Mouse (Mus musculus): ENCODE data around the gene Zbtb7b. TPM values are rescaled to one million over a fixed set of nuclear protein-coding genes. Genes with fewer than 3 reads are reported as not detected.

Gene Zbtb7b
- polyA plus RNA-seq, 1 experiment from 2014 or later, result 1.8 TPM

DNA sequence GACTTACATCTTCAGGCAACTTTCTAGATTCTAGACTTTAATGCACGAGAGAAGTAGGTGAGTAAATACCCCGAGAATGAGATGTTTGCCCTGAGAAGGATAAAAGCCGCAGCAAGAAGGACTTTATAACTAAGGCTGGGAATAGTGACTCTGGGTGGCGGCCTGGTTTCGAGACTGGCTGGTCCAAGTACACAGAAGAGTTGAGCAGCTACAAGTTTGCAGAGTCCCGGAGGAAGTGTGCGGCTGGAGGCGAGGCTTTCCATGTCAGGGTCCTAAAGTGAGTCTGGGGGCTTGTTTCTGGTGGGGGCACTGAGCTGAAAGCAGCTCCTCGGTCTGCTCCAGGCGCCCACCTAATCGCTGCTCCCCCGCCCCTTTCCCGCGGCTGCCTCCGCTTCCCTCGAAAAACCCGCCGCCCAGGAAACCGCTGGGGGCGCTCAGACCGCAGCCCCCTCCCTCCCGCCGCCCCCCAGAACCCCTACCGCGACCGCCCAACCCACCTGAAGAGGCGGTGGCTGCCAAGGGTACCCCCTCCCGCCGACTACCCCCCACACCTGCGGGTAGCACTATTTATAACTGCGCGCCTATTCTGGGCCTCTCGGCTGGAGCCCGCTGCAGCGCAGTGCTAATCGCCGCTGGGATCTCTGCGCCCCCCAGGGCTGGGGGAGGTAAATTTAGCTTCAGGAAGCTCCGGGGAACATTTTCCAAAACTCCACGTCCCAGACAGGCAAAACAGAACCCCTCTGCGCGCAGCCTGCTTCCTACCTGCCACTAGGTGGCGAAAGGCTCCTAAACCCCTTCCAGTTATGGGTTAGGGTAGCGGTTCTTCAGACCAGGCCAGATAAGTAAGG, 1.5 kb upstream of the Zbtb7b start:
- Histone ChIP-seq H3K9me3 (replicated peaks) (no peaks in the 10 kb centered on the region), H3K4me2 (peak overlapping the region; percentile 94), H3K36me3 (0 out of 2 replicates have a peak, but pooled peaks cover 5% of the 10 kb centered on the region), H3K4me3 (replicated peaks) (peak overlapping the region; percentile 65), H3K27me3 (peaks cover 26% of the 10 kb centered on the region), H3K27ac (peak overlapping the region; percentile 39; the same call in 1 of the 2 replicates), H3K4me1 (replicated peaks) (peaks cover 56% of the 10 kb centered on the region), H3K9ac (peak overlapping the region; percentile 78)
- WGBS (ENCODE audit: insufficient replicate concordance), result under 1% methylated on average over 43 of the region's 44 CpGs
- DNase-seq, result peak; percentile 58
- ATAC-seq (ENCODE audit: low read depth), result no peak

DNA sequence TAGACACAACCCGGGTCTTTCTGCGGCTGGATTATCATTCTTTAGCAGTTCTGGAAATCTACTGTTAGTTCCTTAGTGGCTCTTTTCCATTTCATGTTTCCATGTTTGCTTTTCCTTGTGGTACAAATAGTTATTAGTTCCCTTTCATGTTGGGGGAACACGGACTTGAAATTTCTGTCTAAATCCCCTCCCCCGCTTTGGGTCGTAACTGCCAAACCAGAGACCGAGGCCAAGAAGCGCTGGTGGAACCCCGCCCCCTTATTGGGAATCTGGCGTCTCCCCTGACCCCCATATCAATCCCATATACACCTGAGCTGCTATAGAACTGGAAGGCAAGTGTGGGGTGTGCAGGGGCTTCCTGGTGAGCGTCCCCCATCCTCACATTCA, 836 bp upstream of the Zbtb7b start:
- Histone ChIP-seq H3K4me2 (peak overlapping the region; percentile 94), H3K9ac (peak overlapping the region; percentile 78), H3K27me3 (peaks cover 31% of the 10 kb centered on the region), H3K36me3 (0 out of 2 replicates have a peak, but pooled peaks cover 5% of the 10 kb centered on the region), H3K4me1 (replicated peaks) (peaks cover 63% of the 10 kb centered on the region), H3K9me3 (replicated peaks) (no peaks in the 10 kb centered on the region), H3K4me3 (replicated peaks) (peak overlapping the region; percentile 65), H3K27ac (peak overlapping the region; percentile 83; the same call in 1 of the 2 replicates)
- DNase-seq (no peak), ATAC-seq (ENCODE audit: low read depth) (no peak)
- 2% methylated on average over 10 of the region's 10 CpGs for WGBS (ENCODE audit: insufficient replicate concordance)

DNA sequence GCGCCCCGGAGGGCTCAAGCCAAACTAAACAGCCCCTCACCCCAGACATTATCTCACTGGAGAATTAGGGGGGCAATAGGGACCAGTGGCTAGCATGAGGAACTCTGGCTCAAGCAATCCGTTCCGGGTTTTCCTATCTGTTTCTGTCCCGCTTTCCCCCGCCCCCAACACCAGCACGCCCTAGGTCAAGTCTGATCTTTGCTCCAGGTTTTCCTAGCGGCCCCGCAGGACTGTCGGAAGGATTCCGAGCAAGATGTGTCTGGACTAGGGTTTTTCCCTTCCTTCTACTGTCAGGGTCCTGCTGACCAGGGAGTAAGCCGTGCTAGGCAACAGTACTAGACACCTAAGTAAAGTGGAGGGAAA, 299 bp upstream of the Zbtb7b start:
- H3K36me3 ChIP-seq, result 0 out of 2 replicates have a peak, but pooled peaks cover 4% of the 10 kb centered on the region
- ATAC-seq (ENCODE audit: low read depth) (peak; percentile 18), DNase-seq (peak; percentile 72)
- H3K9ac ChIP-seq, result peak overlapping the region; percentile 78
- H3K27me3 ChIP-seq, result peaks cover 31% of the 10 kb centered on the region
- 0% methylated on average over 12 of the region's 12 CpGs for whole genome bisulfite sequencing (ENCODE audit: insufficient replicate concordance)
- H3K4me2 ChIP-seq, result peak overlapping the region; percentile 94
- H3K9me3 ChIP-seq (replicated peaks), result no peaks in the 10 kb centered on the region
- peak overlapping the region; percentile 65 for H3K4me3 ChIP-seq (replicated peaks)
- peaks cover 68% of the 10 kb centered on the region for H3K4me1 ChIP-seq (replicated peaks)
- H3K27ac ChIP-seq, result peak overlapping the region; percentile 83

DNA sequence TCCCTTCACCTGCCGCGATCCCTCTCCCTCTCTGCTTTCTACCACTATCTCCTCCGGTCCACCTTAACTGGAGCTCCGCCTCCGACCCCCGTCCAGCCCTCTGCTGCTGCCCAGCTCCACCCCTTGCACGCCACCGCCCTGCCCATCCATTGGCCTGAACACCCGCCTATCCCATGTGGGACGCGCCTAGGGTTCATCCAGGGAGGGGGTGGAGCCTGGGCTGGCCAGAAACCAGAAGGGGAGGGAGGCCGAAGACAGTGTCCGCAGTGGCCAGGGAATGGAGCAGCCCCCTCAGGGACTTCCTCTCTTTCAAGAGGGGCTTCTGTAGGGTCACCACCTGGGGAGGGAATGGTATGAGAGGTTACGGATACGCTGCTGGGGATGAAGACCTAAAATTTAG, 971 bp downstream of the Zbtb7b start:
- DNase-seq (peak; percentile 98), ATAC-seq (ENCODE audit: low read depth) (peak; percentile 91)
- no peaks in the 10 kb centered on the region for H3K9me3 ChIP-seq (replicated peaks)
- WGBS (ENCODE audit: insufficient replicate concordance), result 0% methylated on average over 15 of the region's 15 CpGs
- peak overlapping the region; percentile 83 for H3K27ac ChIP-seq
- no peaks in the 10 kb centered on the region for H3K36me3 ChIP-seq
- peak overlapping the region; percentile 94 for H3K4me2 ChIP-seq
- peak overlapping the region; percentile 65 for H3K4me3 ChIP-seq (replicated peaks)
- H3K27me3 ChIP-seq, result peaks cover 31% of the 10 kb centered on the region
- peak overlapping the region; percentile 78 for H3K9ac ChIP-seq
- H3K4me1 ChIP-seq (replicated peaks), result peaks cover 78% of the 10 kb centered on the region

DNA sequence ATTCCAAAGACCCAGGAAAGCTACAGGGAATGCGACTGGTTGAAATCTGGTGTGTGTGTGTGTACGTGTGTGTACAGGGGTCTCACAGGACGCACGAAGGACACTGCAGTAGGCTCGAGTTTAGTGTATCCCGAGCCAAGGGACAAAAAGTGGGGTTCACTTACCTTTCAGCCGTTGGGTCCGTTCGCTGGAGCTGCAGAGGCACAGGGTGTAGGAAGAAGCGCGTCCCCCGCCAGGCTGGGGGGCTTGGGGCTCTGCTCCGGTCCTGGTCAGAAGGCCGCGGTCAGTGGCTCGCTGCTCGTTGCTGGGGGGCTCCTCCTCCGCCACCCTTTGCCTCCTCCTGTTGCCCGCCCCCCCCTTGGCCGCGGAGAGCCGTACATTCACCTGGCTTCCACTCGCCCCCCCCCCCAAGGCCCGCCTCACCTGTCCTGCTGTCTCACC, 1.7 kb downstream of the Zbtb7b start:
- no peaks in the 10 kb centered on the region for H3K9me3 ChIP-seq (replicated peaks)
- peaks cover 86% of the 10 kb centered on the region for H3K4me1 ChIP-seq (replicated peaks)
- H3K27ac ChIP-seq, result peak overlapping the region; percentile 69
- ATAC-seq (ENCODE audit: low read depth), result no peak
- peaks cover 31% of the 10 kb centered on the region for H3K27me3 ChIP-seq
- WGBS (ENCODE audit: insufficient replicate concordance), result under 1% methylated on average over 18 of the region's 24 CpGs
- H3K36me3 ChIP-seq, result no peaks in the 10 kb centered on the region
- H3K9ac ChIP-seq, result peak overlapping the region; percentile 68
- no peak for DNase-seq
- peak overlapping the region; percentile 94 for H3K4me2 ChIP-seq
- H3K4me3 ChIP-seq (replicated peaks), result peak overlapping the region; percentile 65

DNA sequence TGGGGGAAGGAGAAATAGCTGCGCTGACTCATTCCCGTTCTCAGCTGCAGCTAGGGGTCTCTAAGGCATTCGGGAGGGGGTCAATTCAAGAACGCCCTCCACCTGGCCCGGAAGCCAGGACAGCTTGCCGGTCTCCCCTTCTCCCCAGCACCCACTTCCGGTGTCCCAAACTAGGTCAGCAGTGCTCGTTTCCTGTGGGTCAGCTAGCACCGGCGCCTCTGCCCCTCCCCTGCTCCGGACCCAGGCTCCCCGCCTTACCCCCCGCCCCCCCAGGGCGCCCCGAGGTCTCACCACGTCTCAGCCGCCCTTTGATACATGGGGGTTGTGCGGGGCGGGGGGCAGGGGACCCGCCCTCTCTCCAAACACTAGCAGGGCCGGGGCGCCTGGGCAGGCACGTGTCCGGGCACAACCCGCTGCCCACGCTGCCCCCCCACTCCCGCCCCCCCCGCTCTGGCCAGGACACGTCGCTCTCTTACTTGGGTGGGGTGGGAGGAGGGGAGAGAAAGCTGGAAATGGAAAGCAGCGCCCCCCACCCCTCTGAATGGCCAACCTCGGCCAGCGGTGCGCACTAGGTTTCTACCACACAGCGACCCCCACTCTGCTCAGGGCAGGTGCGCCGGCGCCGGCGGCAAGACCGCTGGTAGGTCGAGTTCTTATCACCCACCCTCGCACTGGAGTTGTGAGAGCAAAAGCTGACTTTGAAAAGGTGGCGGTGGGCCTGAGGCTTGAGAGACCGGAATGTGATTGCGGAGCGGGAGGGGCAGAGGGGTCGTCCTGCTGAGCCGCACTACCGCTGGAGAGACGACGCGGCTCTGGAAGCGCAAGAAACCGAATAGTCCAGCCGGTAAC, 2.7 kb downstream of the Zbtb7b start:
- Histone ChIP-seq H3K27me3 (peaks cover 31% of the 10 kb centered on the region), H3K4me1 (replicated peaks) (peaks cover 94% of the 10 kb centered on the region), H3K4me2 (peak overlapping the region; percentile 94), H3K27ac (peak overlapping the region; percentile 69), H3K9me3 (replicated peaks) (no peaks in the 10 kb centered on the region), H3K4me3 (replicated peaks) (peak overlapping the region; percentile 65), H3K36me3 (no peaks in the 10 kb centered on the region), H3K9ac (peak overlapping the region; percentile 68)
- ATAC-seq (ENCODE audit: low read depth), result no peak
- DNase-seq, result no peak
- WGBS (ENCODE audit: insufficient replicate concordance), result 2% methylated on average over 52 of the region's 56 CpGs

DNA sequence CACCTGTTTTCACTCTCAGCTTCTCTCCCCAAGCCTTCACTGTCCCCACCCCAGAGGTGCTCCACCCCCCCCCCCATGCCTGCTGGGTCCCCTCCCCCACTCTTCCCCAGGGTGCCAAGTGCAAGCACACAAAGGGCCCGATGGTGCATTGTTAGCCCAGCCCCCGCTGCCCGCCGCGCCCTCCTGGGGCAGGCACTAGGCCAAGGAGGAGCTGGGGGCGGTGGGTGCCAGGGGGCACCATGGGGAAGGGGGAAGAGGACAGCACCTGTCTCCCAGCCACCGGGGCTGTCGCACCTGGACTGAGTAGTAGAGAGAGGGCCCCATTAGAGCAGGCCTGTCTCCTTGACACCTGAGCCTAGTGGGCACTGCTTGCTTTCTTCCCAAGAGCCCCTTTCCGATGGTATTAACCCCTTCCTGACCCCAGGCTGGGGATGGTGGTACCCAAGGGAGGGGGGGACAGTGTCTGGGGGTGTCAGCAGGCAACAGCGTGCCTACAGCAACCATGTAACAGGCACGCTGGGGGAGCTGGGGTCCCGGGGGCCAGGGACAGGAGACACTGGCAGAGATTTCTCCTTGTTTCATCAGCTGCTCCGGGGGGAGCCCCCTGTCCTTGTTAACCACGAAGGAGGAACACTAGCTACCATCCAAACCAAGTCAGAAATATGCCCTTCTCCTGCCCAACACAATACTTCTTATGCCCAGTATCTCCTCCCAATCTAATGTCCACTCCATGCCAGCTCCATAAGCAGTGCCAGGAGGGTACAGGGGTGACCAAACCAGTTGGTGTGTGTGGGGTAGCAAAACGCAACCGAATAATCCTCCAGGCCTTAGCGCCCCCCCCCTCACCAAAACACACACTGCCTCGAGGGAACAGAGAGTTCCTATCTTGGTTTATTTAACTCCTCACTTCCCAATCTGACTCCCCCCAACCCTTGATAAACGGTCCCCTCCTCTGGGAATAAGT, 3.6 kb downstream of the Zbtb7b start:
- H3K36me3 ChIP-seq, result no peaks in the 10 kb centered on the region
- H3K4me1 ChIP-seq (replicated peaks), result peaks cover 93% of the 10 kb centered on the region
- peaks cover 31% of the 10 kb centered on the region for H3K27me3 ChIP-seq
- peak overlapping the region; percentile 94 for H3K4me2 ChIP-seq
- ATAC-seq (ENCODE audit: low read depth) (no peak), DNase-seq (no peak)
- peak overlapping the region; percentile 65 for H3K4me3 ChIP-seq (replicated peaks)
- H3K9ac ChIP-seq, result peak overlapping the region; percentile 68
- WGBS (ENCODE audit: insufficient replicate concordance), result 31% methylated on average over 19 of the region's 19 CpGs
- H3K27ac ChIP-seq, result peak overlapping the region; percentile 69
- H3K9me3 ChIP-seq (replicated peaks), result no peaks in the 10 kb centered on the region

DNA sequence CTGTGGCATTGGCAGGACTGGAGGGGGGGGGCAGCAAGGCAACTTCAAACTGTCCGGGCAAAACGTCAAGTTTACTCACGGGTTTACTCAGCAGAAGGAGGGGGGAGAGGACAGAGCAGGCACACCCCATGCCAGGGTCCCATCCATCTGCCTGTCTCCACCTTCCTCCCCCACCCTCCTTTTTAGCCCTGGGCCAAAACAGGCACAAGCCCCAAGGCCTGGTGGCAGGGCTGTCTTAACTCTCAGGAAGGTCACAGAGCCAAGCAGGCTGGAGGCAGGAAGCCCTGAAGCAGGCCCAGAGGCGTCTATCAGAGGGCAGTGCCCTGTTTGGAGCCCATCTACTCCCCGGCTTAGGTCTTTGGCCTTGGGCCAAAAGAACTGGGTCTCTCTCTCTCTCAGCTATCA, 4.5 kb downstream of the Zbtb7b start:
- Histone ChIP-seq H3K27ac (peak overlapping the region; percentile 69), H3K4me3 (replicated peaks) (no peak overlapping the region), H3K4me1 (replicated peaks) (peaks cover 91% of the 10 kb centered on the region), H3K27me3 (peaks cover 25% of the 10 kb centered on the region), H3K4me2 (peak overlapping the region; percentile 94), H3K9ac (no peak overlapping the region), H3K9me3 (replicated peaks) (no peaks in the 10 kb centered on the region), H3K36me3 (no peaks in the 10 kb centered on the region)
- WGBS (ENCODE audit: insufficient replicate concordance), result 38% methylated on average over 5 of the region's 5 CpGs
- ATAC-seq (ENCODE audit: low read depth) (no peak), DNase-seq (no peak)

DNA sequence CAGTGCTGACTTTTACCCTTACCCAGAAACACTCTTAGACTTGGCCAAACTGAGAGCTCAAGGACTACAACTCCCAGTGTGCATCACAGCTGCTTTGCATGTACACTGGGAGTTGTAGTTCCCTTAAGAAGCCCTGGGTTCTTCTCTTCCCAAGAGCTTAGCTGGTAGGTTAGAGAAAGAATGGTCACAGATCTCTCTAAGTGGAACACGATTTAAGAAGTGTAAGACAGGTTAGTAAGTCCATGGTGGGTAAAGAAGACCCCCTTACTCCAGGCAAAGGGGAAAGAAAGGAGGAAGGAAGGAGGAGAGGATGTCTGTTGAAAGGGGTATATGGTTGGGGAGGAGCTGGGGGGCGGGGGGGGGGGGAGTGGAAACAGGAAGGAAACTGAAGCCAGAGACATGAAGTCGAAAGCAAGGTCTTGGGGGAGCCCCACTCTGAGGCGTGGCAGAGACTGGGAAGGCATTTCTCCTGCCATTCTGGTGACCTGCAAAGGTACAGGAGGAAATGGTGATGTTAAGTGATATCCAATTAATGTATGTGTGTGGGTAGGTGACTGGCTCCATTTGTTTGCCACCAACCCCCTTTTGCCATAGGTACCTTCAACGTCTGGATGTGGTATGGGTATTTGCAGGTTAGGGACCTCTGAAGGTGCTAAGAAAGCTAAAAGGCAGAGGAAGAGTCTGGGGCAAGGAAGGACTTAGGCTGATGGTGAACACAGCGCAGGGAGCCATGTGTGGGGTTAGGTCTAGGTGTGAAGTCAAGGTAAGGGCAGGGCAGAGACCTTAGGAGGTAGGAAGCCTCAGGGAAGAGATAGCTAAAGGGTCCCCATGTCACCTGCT, 5.5 kb downstream of the Zbtb7b start:
- Histone ChIP-seq H3K4me2 (0 out of 2 replicates have a peak overlapping the region, but pooled peaks have one; percentile 12), H3K4me1 (replicated peaks) (peaks cover 87% of the 10 kb centered on the region), H3K27ac (peak overlapping the region; percentile 69), H3K9me3 (replicated peaks) (no peaks in the 10 kb centered on the region), H3K27me3 (peaks cover 25% of the 10 kb centered on the region), H3K36me3 (no peaks in the 10 kb centered on the region), H3K4me3 (replicated peaks) (no peak overlapping the region), H3K9ac (no peak overlapping the region)
- DNase-seq, result no peak
- WGBS (ENCODE audit: insufficient replicate concordance), result 26% methylated on average over 5 of the region's 6 CpGs
- no peak for ATAC-seq (ENCODE audit: low read depth)

Measured in liver, embryonic 13.5 days (tissue).